Mouse (Mus musculus) heart, embryonic 12.5 days (tissue): ENCODE data around the gene Gpr108. TPM values are rescaled to one million over a fixed set of nuclear protein-coding genes. Genes with fewer than 3 reads are reported as not detected.
A peak's percentile ranks its signal among the peaks of the same experiment; 100 is the strongest.

Source experiments
- ATAC-seq: fragments of 200-750 bp; cut with Nextera tagmentation; 2 replicates; pipeline ENCODE4 v1.8.0; 2017; ENCODE audit warnings: moderate TSS enrichment, moderate library complexity; ENCODE audit not compliant: insufficient number of reproducible peaks, low FRiP score
- H3K27ac ChIP-seq: fragments of 300-500 bp; sonication (generic); 2 replicates; pipeline ENCODE4 v1.5.1; 2016; ENCODE audit warnings: mild to moderate bottlenecking, moderate library complexity; ENCODE audit not compliant: poor library complexity, severe bottlenecking
- H3K27me3 ChIP-seq: fragments of 300-500 bp; sonication (generic); replicated peaks from 2 replicates; pipeline ENCODE4 v1.6.1; 2016; ENCODE audit warnings: mild to moderate bottlenecking, moderate library complexity
- H3K36me3 ChIP-seq: fragments of 300-500 bp; sonication (generic); 2 replicates; pipeline ENCODE4 v1.6.1; 2016; ENCODE audit warnings: mild to moderate bottlenecking, moderate library complexity
- H3K4me1 ChIP-seq: fragments of 300-500 bp; sonication (generic); replicated peaks from 2 replicates; pipeline ENCODE4 v1.6.1; 2016; ENCODE audit warnings: mild to moderate bottlenecking
- H3K4me2 ChIP-seq: fragments of 300-500 bp; sonication (generic); 2 replicates; pipeline ENCODE4 v1.6.1; 2016; ENCODE audit warnings: mild to moderate bottlenecking, moderate library complexity
- H3K4me3 ChIP-seq: fragments of 300-500 bp; sonication (generic); 2 replicates; pipeline ENCODE4 v1.5.1; 2016; ENCODE audit warnings: mild to moderate bottlenecking
- H3K9ac ChIP-seq: fragments of 300-500 bp; sonication (generic); 2 replicates; pipeline ENCODE4 v1.6.1; 2016; ENCODE audit warnings: mild to moderate bottlenecking, moderate library complexity
- H3K9me3 ChIP-seq: fragments of 300-500 bp; sonication (generic); replicated peaks from 2 replicates; pipeline ENCODE4 v1.6.1; 2016; ENCODE audit warnings: mild to moderate bottlenecking, moderate library complexity
- WGBS: fragments of 180-500 bp; shearing (Covaris S2); methylation state at CpG from one replicate; pipeline ENCODE4 v1.1.7; 2016; 5-methylcytosine and 5-hydroxymethylcytosine counted together
- polyA plus RNA-seq: library from polyadenylated mRNA; unstranded; fragments of >200 nt; fragmentation: Nextera tagmentation; extraction: Ambion mirVana; gene quantifications from 2 replicates; pipeline ENCODE4 v1.2.1, GENCODE M21; 2016

The Gpr108 gene
- polyA plus RNA-seq = 24.9 and 27.4 TPM in 2 replicates

GRCm38 (mm10) chr17:57248201-57248699 lies at the start of gene Gpr108:
Gpr108 (minus strand) TSS chr17:57248446.
- H3K27me3 ChIP-seq = no peaks in the 10 kb centered on the region
- peak within 1 kb of the TSS; percentile 87 for H3K27ac ChIP-seq
- H3K36me3 ChIP-seq = peaks cover 18% of the 10 kb centered on the region
- H3K9me3 ChIP-seq = no peaks in the 10 kb centered on the region
- H3K4me3 ChIP-seq = peak within 1 kb of the TSS; percentile 66
- peak within 1 kb of the TSS; percentile 87 for H3K4me2 ChIP-seq
- H3K9ac ChIP-seq = peak within 1 kb of the TSS; percentile 68
- 2% methylated on average over 12 of the region's 12 CpGs for WGBS
- peaks cover 17% of the 10 kb centered on the region for H3K4me1 ChIP-seq
- peak; percentile 73 for ATAC-seq

- no peaks in the 10 kb centered on the region for H3K9me3 ChIP-seq
- 74% methylated on average over 11 of the region's 12 CpGs for WGBS
- no peaks in the 10 kb centered on the region for H3K36me3 ChIP-seq
- no peak overlapping the region for H3K9ac ChIP-seq
- H3K4me1 ChIP-seq = no peaks in the 10 kb centered on the region
- no peak overlapping the region for H3K4me2 ChIP-seq
- H3K4me3 ChIP-seq = no peak overlapping the region
- H3K27ac ChIP-seq = no peak overlapping the region
- ATAC-seq = no peak
- H3K27me3 ChIP-seq = no peaks in the 10 kb centered on the region
Observed at GRCm38 (mm10) chr17:57297040-57297439, 48.8 kb upstream of the Gpr108 start.

- no peak for ATAC-seq
Observed at GRCm38 (mm10) chr17:57295935-57296334, 47.7 kb upstream of the Gpr108 start.

GRCm38 (mm10) chr17:57292968-57293367 lies 44.7 kb upstream of the Gpr108 start:
- H3K9me3 ChIP-seq = peaks cover 3% of the 10 kb centered on the region
- no peak overlapping the region for H3K27ac ChIP-seq
- H3K4me1 ChIP-seq = no peaks in the 10 kb centered on the region
- no peak overlapping the region for H3K4me2 ChIP-seq
- no peak overlapping the region for H3K4me3 ChIP-seq
- no peak overlapping the region for H3K9ac ChIP-seq
- no peaks in the 10 kb centered on the region for H3K27me3 ChIP-seq
- ATAC-seq = no peak
- no peaks in the 10 kb centered on the region for H3K36me3 ChIP-seq
- WGBS = 88% methylated on average over 9 of the region's 9 CpGs

More at GRCm38 (mm10) chr17:57295935-57296334, 47.7 kb upstream of the Gpr108 start:
- whole genome bisulfite sequencing = 88% methylated on average over 9 of the region's 9 CpGs
- Histone ChIP-seq H3K27ac (no peak overlapping the region), H3K9me3 (no peaks in the 10 kb centered on the region), H3K36me3 (no peaks in the 10 kb centered on the region), H3K4me2 (no peak overlapping the region), H3K4me1 (no peaks in the 10 kb centered on the region), H3K4me3 (no peak overlapping the region), H3K9ac (no peak overlapping the region), H3K27me3 (no peaks in the 10 kb centered on the region)

- ATAC-seq = no peak
- H3K27me3 ChIP-seq = no peaks in the 10 kb centered on the region
- H3K4me3 ChIP-seq = no peak overlapping the region
- H3K9me3 ChIP-seq = peaks cover 3% of the 10 kb centered on the region
- 73% methylated on average over 2 of the region's 2 CpGs for WGBS
- no peaks in the 10 kb centered on the region for H3K36me3 ChIP-seq
- H3K4me1 ChIP-seq = no peaks in the 10 kb centered on the region
- no peak overlapping the region for H3K27ac ChIP-seq
- H3K4me2 ChIP-seq = no peak overlapping the region
- no peak overlapping the region for H3K9ac ChIP-seq
Observed at GRCm38 (mm10) chr17:57292302-57292701, 44.1 kb upstream of the Gpr108 start.

GRCm38 (mm10) chr17:57290671-57291055 lies 42.4 kb upstream of the Gpr108 start:
- H3K4me2 ChIP-seq = 0 out of 2 replicates have a peak overlapping the region, but pooled peaks have one; percentile 3
- no peak overlapping the region for H3K9ac ChIP-seq
- no peaks in the 10 kb centered on the region for H3K36me3 ChIP-seq
- no peaks in the 10 kb centered on the region for H3K4me1 ChIP-seq
- peak overlapping the region; percentile 0; the same call in 1 of the 2 replicates for H3K27ac ChIP-seq
- ATAC-seq = no peak
- no peak overlapping the region for H3K4me3 ChIP-seq
- 51% methylated on average over 7 of the region's 7 CpGs for WGBS
- H3K9me3 ChIP-seq = peaks cover 3% of the 10 kb centered on the region
- H3K27me3 ChIP-seq = no peaks in the 10 kb centered on the region

GRCm38 (mm10) chr17:57290001-57290670 lies 41.9 kb upstream of the Gpr108 start:
- peak; percentile 66 for ATAC-seq
- H3K4me2 ChIP-seq = 0 out of 2 replicates have a peak overlapping the region, but pooled peaks have one; percentile 3

GRCm38 (mm10) chr17:57289252-57289651 lies 41.0 kb upstream of the Gpr108 start:
- H3K4me1 ChIP-seq = no peaks in the 10 kb centered on the region
- no peak overlapping the region for H3K4me2 ChIP-seq
- no peak for ATAC-seq
- no peaks in the 10 kb centered on the region for H3K36me3 ChIP-seq
- no peak overlapping the region for H3K4me3 ChIP-seq
- H3K9me3 ChIP-seq = peaks cover 3% of the 10 kb centered on the region
- H3K27me3 ChIP-seq = no peaks in the 10 kb centered on the region
- H3K9ac ChIP-seq = no peak overlapping the region
- peak overlapping the region; percentile 56; the same call in 1 of the 2 replicates for H3K27ac ChIP-seq
- WGBS = 79% methylated on average over 5 of the region's 5 CpGs

More at GRCm38 (mm10) chr17:57290001-57290670, 41.9 kb upstream of the Gpr108 start:
- H3K4me3 ChIP-seq = no peak overlapping the region
- H3K27ac ChIP-seq = peak overlapping the region; percentile 56; the same call in 1 of the 2 replicates
- H3K36me3 ChIP-seq = no peaks in the 10 kb centered on the region
- peaks cover 3% of the 10 kb centered on the region for H3K9me3 ChIP-seq
- no peaks in the 10 kb centered on the region for H3K4me1 ChIP-seq
- no peaks in the 10 kb centered on the region for H3K27me3 ChIP-seq
- 58% methylated on average over 9 of the region's 9 CpGs for WGBS
- no peak overlapping the region for H3K9ac ChIP-seq

- 67% methylated on average over 8 of the region's 8 CpGs for WGBS
Observed at GRCm38 (mm10) chr17:57286718-57287355, 38.6 kb upstream of the Gpr108 start.

GRCm38 (mm10) chr17:57285077-57285476 lies 36.8 kb upstream of the Gpr108 start:
- ATAC-seq = no peak
- H3K9me3 ChIP-seq = peaks cover 3% of the 10 kb centered on the region
- no peak overlapping the region for H3K9ac ChIP-seq
- WGBS = 58% methylated on average over 2 of the region's 2 CpGs
- H3K4me3 ChIP-seq = no peak overlapping the region
- H3K4me2 ChIP-seq = no peak overlapping the region
- H3K36me3 ChIP-seq = no peaks in the 10 kb centered on the region
- no peaks in the 10 kb centered on the region for H3K4me1 ChIP-seq
- H3K27ac ChIP-seq = no peak overlapping the region
- H3K27me3 ChIP-seq = peaks cover 7% of the 10 kb centered on the region; the same call in 1 of the 2 replicates

More at GRCm38 (mm10) chr17:57286718-57287355, 38.6 kb upstream of the Gpr108 start:
- no peak overlapping the region for H3K4me2 ChIP-seq
- no peak for ATAC-seq
- H3K4me3 ChIP-seq = no peak overlapping the region
- H3K27me3 ChIP-seq = 0 out of 2 replicates have a peak, but pooled peaks cover 6% of the 10 kb centered on the region
- no peaks in the 10 kb centered on the region for H3K4me1 ChIP-seq
- H3K9me3 ChIP-seq = peaks cover 3% of the 10 kb centered on the region
- H3K36me3 ChIP-seq = no peaks in the 10 kb centered on the region
- no peak overlapping the region for H3K9ac ChIP-seq
- no peak overlapping the region for H3K27ac ChIP-seq

- Histone ChIP-seq H3K27me3 (peaks cover 19% of the 10 kb centered on the region), H3K27ac (no peak overlapping the region), H3K9me3 (no peaks in the 10 kb centered on the region), H3K9ac (no peak overlapping the region), H3K4me1 (no peaks in the 10 kb centered on the region), H3K4me2 (no peak overlapping the region), H3K36me3 (no peaks in the 10 kb centered on the region), H3K4me3 (no peak overlapping the region)
- no peak for ATAC-seq
- WGBS = 76% methylated on average over 5 of the region's 5 CpGs
Observed at GRCm38 (mm10) chr17:57283906-57284305, 35.7 kb upstream of the Gpr108 start.
